Mouse (Mus musculus) thymus, adult 2 months (tissue): ENCODE measurements around the gene Oxsr1.

ENCODE experiments used
- CTCF ChIP-seq: fragments of 200-500 bp; IDR thresholded peaks from 2 replicates; pipeline ENCODE4 v1.5.1; 2012; ENCODE audit warnings: mild to moderate bottlenecking, control low read depth, low read length, moderate library complexity, borderline replicate concordance; ENCODE audit not compliant: control insufficient read depth, poor library complexity, insufficient read depth; ENCODE audit errors: extremely low read depth
- POLR2A ChIP-seq: fragments of 200-500 bp; IDR thresholded peaks from 2 replicates; pipeline ENCODE4 v1.6.1; 2012; ENCODE audit warnings: mild to moderate bottlenecking, low read length, control low read depth, moderate library complexity; ENCODE audit not compliant: control insufficient read depth, poor library complexity, insufficient read depth; ENCODE audit errors: extremely low read depth

GRCm38 (mm10) chr9:119346376-119346775 is 24.1 kb upstream of the Oxsr1 start:
- TF ChIP-seq POLR2A: no peak
- no peak for TF ChIP-seq CTCF
